Mouse (Mus musculus): Measurements from ENCODE around the gene Raver2.
A peak's percentile ranks its signal among the peaks of the same experiment; 100 is the strongest.
"Not testable (repeated sequence)": the region's sequence is repeated elsewhere in the genome, so short reads cannot be mapped to it uniquely, and the experiment has no call there.

Raver2 gene

DNA sequence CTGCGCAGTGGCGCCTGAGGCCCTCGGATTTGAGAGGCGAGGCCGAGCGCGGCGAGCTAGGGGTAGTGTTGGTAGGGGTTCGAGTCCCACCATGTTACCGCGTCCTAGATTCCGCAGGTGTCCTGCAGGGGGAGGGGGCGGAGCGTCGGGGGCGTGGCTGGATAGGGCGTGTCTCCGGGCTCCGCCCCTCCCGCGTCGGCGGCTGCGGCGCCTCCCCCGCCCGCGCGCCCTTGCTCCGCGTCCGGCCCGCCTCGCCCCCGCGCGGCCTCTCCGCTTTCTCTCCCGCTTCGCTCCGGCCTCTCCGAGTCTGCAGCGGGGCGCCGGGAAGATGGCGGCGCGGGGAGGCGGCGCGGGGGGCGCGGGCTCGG, at the start of gene Raver2:
TSS of gene Raver2 (plus strand) at position 198 of the 368 bp plus-strand sequence.
- peak; percentile 75 for DNase-seq (ENCODE audit: low spot score)

DNA sequence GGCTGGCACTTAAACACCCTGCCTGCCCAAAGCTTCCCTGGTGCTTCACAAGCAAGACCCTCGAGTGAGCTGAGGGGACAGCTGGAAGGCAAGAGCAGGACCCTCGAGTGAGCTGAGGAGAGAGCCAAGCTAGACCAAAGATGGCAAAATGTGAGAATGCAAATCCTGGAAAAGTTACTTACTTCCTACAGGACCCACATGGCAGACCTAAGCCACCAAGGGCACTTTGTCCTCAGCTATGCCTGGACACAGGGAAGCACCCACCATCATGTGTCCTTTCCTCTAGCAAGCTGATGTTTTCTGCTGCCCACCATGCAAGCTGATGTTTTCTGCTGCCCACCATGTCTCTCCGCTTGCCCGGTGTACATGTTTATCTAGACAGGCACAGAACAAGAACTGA, 48.2 kb upstream of the Raver2 start, which contains the start of gene Gm10577:
TSS of gene Gm10577 (minus strand) at position 101 of the 400 bp plus-strand sequence.
- no peak for DNase-seq (ENCODE audit: low spot score)

DNA sequence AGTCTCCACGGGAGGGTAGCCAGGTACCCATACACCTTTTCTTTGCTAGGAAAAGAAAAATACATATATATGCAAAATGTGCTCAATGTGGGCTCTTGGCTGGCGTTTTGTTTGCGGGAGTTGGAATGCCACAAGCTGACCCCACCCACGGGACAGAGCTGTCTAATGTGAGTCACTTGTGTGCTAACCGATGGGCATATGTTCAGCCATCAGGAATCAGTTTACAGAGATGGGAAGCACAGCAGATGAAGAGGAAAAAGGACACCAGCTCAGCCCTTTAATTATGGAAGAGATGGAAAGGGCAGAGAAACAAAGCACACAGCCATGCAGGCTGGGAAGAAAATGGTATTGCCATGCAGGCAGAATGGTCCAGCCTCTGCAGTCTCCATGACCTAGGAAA, 42.2 kb upstream of the Raver2 start:
- no peak for DNase-seq (ENCODE audit: low spot score)

DNA sequence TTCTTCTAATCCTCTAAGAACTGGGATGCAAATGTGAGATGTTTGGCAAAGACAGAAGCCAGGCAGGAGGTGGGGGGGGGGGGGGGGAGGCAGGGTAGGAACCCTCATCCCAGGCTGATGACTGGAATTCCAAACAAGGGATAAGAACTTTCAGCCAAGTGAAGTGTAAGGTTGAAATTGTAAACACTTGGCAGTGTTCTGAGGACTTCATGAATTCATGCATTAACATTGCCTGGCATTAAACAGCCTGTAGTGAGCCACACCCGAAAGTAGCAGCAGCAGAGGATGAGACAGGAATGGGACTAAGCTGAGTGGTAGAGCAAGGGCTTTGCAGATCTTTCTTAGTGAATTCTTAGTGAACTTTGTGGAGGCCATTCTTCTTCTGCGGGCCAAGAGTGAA, 41.8 kb upstream of the Raver2 start:
- DNase-seq (ENCODE audit: low spot score) = no peak

DNA sequence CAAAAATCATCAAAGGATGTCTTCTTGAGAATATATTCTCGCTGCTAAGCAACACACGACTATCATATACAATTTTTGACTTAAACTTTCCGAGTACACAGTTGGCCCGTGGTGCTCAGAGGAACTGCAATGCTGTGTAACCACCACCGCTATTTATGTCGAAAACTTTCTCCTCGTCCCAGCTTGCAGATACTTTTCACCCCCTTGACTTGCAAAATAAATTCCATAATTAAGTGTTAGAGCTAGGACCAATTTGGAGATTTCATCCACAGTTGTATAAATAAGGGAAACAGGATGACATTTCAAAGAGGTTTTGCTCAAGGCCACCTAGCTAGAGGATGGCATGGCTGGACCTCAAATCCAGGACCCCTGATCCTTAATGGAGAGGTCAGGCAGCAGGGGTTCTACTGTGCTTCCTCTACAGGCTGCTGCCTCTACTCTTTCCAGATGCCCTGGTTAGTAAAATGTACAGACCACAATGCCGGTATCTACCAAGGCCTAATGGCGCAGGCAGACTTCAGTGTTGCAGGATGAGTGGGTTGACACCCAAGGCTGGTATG, 40.9 kb upstream of the Raver2 start:
- no peak for DNase-seq (ENCODE audit: low spot score)

DNA sequence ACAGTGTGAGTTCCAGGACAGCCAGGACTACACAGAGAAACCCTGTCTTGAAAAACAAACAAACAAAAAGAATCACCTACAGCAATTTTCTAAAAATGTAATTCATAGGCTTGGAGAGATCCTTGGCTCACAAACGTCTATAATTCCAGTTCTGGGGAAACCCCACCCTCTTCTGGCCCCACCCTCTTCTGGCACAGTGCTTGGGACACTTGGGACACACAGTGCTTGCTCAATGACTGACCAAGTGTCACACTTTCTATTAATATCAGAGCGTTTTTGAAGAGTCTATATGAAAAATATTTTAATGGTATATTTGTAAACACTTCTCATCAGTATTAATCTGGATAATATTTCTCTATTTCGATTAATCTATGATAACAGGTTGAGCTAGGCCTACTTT, 35.7 kb upstream of the Raver2 start:
- DNase-seq (ENCODE audit: low spot score) = no peak

DNA sequence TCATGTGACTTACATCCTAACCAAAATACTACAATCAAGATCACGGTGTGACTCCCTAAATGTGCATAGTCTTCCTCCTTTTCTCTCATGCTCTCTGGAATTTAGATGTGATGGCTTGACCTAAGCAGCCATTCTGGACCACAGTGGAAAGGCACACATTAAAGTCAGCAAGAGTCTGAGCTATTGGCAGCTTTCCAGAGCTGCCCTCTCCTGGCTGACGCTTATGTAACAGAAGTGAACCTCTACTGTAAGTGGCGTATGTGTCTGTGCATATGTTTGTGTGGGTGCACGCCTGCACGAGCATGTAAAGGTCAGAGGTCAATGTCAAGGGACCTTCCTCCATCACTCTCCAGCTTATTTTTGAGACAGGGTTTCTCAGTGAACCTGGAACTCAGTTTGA, 33.7 kb upstream of the Raver2 start:
- no peak for DNase-seq (ENCODE audit: low spot score)

DNA sequence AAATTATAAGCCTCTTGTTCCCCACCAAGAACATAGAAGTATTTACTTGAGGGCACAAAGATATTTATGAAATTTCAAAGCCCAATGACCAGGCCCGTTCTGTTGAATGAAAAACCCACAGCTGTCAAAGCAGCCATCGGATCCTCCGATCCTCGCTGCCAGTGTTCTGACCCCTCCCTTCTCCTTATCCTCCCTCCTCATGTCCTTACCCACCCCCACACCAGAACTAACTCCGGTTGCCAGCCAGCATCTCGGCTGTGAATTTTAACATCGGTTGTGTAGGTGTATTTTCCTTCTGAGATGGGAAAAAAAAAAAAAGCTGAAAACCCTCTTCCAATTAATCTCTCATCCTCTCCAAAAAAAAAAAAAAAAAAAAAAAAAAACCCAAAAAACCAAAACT, 31.6 kb upstream of the Raver2 start:
- DNase-seq (ENCODE audit: low spot score) = no peak

DNA sequence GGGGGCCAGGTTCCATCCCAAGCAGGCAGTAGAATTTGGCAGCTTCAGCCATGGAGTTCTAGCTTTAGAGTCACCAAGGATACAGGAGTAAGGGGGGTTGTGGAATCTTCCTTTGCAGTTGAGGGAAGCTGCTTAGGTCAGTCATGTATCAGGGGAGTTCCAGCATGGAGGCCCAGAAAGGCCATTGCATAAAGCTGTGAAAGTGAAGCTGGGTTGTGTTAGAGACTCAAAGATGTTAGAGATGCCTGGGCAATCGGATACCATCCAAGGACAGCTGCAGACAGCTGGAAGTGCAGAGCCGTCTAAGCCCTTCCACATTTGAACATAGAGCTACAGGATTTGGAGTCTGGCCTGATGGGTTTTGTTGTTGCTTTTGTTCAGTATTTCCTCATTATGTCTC, 25.1 kb upstream of the Raver2 start:
- no peak for DNase-seq (ENCODE audit: low spot score)

DNA sequence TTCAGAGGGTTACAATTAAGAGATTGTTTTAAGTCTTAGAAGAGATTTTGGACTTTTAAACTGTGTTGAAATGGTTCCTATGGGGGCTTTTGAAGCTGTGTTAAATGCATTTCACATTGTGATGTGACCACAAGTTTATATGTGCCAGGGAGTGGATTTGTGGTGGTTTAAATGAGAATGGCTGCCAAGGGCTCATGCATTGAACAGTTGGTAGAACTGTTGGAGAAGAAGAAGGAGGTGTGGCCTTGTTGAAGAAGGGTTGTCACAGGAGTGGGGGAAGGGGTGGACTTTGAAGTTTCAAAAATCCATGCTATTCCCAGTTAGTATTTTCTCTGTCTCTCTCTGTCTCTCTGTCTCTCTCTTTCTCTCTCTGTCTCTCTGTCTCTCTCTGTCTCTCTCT, 24.6 kb upstream of the Raver2 start:
- DNase-seq (ENCODE audit: low spot score) = no peak

DNA sequence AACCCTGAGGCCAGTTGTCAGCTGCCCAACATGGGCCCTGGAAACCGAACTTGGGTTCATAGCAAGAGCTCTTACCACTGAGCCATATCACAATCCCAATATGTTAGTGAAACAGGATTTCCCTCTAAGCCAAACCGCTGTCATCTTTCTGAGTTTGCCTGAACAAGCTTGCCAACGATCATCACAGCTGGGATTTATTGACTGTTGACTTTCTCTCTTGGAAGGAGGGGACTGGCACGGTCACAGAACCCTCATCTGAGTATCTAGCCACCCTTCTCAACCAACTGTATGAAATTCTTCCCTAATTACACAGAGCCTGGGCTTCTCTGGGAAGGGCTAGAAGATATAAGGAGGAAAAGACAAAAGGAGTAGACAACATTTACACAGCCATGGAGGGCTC, 22.2 kb upstream of the Raver2 start:
- DNase-seq (ENCODE audit: low spot score) = no peak

DNA sequence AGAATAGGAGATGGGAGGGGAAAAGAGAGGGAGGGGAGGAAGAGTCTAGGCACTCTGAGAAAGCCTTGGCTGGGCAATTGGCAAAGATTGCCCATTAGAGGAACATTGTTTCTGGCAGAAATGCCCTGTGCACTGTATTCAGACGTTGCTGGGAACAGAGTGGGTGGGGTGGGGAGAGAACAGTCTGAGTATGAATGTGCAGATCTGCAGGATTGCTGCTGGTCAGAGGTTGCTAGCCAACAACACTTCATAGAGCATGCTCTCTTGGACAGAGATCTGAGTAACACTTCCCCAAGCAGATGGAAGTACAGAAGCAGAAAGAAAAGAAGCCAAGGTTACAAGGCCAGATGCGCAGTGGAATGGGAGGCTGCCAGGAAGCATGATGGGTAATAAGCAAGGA, 6.6 kb upstream of the Raver2 start:
- peak; percentile 26 for DNase-seq (ENCODE audit: low spot score)

DNA sequence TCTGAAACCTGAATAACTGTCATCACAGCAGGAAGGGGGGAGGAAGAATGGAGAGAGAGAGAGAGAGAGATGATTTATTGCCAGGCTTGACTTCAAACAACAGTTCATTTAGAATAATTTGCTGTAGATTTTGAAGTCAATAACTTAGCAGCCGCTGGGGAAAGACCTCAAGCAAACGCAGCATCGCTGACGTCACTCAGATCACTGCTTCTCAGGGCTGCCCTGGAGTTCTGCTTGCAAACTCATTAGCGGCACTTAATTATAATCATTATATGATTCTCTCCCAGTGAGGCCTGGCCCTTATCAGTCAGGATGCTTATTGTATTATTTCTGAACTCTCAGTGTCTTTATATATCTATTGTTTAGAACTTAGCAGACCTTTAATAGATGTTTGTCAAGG, 2.4 kb upstream of the Raver2 start:
- DNase-seq (ENCODE audit: low spot score) = no peak

DNA sequence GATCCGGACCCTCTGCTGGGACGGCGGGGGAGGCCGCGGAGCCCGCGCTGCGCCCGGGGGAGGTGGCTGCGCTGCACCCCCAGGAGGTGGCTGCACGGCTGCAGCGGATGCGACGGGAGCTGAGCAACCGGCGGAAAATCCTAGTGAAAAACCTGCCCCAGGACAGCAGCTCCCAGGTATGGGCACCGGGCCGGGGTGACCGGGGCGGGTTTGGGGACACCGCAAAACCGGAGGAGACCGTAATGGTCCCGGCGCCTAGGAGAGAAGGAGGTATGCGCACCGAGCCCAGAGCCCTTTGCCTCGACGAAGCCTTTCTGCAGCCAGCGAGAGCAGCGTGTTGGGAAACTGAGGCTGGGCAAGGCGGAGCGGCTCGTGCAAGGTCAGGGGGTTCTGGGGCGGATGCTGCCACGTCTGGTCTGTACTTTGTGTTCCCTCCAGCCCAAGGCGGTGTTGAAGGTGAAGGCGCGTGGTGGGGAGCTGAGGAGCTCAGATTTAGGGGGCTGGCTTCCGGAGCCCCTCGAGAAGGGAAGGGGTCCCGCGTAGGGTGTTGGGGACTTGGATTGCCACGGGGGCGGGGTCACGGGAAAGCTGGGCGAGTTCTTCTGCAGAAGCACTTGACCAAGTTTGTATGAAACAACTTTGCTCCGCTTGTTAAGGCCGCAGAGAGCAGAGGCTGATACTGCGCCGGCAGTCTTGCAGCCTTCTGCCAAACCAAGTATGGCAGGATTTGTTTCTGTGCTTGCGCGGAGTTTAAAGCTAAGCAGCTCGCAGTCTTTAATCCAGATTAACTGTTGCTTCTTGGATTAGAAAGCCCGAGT, 580 bp downstream of the Raver2 start:
- peak; percentile 44 for DNase-seq (ENCODE audit: low spot score)

DNA sequence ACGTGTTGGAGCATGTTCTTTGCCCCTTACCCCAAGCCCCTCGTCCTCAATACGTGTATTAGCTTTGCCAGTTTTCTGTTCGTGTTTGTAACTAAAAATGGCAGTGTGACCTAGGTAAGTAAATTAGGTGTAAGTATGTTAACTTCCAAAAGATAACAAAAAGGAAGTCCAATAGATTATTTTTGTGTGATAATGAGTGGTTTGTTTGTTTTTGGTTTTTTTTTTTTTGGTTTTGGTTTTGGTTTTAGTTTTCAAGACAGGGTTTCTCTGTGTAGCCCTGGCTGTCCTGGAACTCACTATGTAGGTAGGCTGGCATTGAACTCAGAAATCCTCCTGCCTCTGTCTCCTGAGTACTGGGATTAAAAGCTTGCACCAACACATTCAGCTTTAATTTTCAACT, 2.8 kb downstream of the Raver2 start:
- no peak for DNase-seq (ENCODE audit: low spot score)

DNA sequence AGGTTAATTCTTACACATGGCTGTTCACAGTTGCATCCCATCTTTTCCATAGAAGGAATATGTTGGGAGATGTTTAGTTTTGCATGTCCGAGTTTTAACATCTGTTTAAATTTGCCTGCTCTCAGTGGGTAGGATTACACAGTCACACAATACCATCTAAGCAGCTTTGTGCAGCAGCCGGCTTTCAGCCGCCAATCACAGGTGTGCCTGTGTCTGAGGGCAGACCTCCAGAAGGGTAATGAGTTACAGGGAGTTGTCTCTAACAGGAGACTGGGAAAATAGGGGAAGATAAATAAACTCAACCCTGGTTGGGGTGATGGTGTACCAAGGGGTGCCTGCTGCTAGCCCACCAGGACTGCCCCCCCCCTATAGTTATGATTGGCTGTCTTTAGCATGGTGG, 7.6 kb downstream of the Raver2 start:
- DNase-seq (ENCODE audit: low spot score) = no peak

DNA sequence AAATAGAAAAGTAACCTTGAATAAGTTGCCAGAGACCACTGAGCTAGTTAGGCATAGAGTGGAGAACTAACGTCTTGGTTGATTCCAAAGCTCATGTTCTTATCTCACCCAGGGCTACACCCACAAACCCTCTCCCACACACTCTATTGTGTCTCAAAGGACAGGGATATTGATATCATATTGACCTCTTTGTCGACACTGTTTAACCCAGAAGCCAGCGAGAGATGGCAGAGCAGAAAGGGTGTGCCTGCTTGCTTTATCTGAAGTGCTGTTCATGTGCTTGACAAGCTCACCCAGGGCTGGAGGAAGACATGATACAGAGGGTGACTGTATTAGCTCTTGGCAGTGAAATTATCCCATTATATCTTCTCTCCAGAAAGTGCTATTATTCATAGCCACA, 11.2 kb downstream of the Raver2 start:
- no peak for DNase-seq (ENCODE audit: low spot score)

DNA sequence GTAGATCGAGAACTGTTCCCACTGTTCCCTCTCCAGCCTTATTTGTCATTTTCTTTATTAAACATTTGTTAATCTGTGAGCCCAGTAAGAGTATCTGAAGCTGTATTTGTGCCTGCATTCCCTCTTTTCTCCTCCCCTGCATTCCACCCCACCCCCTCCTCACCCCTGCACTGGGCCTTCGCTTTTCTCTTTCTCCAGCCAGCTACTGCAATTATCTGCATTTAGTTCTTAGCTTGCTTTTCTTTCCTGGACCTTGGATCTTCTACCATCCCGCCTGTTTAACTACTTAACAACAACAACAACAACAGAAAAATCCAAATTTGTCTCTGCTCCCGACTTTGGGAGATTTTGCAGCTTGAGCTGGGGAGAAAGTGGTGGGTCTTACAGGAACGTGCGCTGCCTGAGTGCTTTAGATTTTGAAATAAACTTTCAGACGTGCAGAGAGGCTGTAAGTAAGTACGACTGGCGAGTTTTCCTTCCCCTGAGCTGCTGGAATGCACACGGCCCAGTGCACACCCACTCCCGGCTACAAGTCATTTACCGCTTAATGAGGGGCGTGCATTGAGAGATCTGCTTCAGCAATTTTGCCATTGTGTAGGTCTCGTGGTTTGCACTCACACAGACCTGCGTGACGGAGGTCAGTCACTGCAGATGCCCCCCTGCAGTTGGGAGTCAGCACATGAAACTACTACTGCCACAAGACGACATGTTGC, 13.5 kb downstream of the Raver2 start:
- DNase-seq (ENCODE audit: low spot score) = no peak

DNA sequence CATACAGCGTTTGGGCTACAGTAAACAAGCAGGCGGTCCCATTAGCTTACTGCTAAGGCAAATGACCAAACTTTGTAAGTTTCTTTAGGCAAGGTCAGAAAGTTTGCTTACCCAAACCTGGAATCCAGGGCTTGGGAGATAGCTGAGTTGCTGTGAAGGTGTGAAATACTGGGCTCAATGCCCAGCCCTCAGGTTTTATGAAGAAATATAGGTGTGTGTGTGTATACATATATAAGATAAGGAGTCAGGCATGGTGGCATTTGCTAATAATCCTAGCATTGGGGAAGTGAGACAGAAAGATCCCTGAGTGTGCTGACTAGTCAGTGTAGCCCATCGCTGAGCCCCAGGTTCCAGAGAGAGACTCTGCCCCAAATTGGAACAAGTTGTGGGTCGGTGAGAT, 16.1 kb downstream of the Raver2 start:
- no peak for DNase-seq (ENCODE audit: low spot score)

DNA sequence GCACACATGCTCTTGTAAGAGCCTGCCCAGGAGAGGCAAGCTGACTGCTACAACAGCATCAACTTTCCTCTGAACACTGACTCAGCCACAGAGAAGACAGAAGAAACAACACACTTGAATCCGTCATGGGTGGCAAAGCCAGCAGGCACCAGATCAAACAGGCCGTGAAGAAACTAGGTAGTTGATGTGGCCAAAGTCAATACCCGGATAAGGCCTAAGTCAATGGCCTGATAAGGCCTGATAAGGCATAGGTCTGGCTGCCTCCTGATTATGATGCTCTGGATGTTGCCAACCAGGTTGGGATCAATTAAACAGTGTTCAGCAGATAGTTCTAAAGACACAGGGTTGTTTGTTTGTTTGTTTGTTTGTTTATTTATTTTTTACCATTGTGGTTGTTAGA, 17.3 kb downstream of the Raver2 start:
- no peak for DNase-seq (ENCODE audit: low spot score)

DNA sequence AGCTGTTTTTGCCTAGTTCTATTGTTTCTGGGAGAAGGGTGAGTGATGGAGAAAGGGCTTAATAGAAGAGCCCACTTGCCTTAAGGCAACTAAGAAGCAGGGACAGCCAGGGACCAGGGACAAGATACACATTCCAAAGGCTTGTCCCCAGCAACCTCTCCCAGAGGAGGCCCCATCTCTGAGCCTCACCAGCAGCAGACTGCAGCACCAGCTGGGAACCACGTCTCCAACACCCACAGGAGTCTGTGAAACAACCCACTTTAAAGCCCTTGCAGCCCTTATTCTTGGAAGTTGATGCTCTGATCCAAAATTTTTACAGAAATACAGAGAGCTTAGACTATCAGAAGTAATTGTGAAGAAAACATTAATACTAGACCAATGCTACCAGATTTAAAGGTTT, 18.9 kb downstream of the Raver2 start:
- no peak for DNase-seq (ENCODE audit: low spot score)

DNA sequence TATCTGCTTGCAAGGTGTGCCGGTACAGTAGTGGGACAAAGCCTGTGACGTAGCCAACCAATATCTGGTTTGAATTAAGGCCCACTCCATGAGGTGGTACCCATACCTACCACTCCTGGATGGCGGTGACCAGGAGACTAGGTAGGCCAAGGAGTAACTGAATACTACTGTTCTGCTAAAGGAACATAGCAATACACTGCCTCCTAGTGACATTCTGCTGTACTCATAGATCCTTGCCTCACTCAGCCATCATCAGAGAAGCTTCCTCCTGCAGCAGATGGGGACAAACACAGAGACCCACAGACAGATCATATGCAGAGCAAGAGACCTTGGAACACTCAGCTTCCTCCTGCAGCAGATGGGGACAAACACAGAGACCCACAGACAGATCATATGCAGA, 21.8 kb downstream of the Raver2 start:
- DNase-seq (ENCODE audit: low spot score) = not testable (repeated sequence)

DNA sequence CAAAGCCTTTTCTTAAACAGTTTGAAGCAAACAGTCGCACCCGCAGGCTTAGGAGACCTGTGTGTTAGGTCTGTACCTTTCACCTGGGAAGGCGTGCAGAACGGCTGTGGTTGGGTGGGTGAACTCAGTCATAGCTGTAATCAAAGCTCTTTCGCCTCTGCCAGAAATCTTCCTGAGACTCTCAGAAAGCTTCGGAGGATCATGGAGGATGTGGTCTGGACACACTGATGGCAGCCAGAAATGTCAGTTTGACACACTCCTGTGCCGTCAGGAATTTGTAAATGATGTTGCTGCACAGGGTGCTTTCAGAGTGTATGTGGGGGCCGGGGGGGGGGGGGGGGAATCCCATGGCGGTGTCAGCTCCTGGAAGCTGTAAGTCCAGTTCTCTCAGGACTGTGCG, 24.5 kb downstream of the Raver2 start:
- DNase-seq (ENCODE audit: low spot score) = no peak

Data from testis, postnatal 14 days (tissue).